Mouse (Mus musculus): ENCODE results near the gene Supt16.
A peak's percentile ranks its signal among the peaks of the same experiment; 100 is the strongest.

Supt16 gene

DNA sequence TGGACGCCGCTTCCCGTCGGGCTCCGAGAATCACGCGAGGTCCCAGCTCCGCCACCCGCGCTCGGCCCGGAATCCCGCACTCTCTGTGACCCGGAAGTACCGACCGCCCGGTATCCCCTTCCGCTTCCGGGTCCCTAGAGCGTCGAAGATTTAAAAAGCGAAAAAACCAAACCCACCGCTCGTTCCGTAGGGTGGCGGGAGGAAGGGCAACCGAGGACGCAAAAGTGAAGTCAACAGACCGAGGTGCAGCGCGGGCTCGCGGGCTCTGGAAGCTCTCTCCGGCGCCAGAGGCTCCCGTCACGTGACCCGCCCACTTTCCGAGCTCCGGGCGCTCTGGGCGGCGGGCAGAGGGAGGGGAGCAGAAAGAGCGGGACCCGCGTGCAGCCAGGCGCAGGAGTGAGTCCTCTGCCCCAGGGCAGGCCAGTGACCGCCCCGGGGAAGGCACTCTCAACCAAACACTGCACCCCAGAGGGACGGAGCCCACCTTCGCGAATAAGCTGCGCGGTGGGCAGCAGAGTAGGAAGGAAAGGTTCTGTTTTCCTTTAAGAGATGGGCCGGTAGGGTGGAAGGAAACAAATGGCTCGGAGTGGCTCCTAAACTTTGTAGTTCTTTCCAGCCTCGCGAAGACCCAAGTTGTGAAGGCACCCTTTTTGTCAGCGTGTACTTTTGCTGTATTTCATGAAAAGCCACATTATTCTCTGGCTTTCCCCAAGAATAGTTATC, at the start of gene Supt16:
TSS of gene Supt16 (minus strand) at position 261 of the 723 bp plus-strand sequence.
- DNase-seq (ENCODE audit: low read depth, low spot score) = peak; percentile 87

DNA sequence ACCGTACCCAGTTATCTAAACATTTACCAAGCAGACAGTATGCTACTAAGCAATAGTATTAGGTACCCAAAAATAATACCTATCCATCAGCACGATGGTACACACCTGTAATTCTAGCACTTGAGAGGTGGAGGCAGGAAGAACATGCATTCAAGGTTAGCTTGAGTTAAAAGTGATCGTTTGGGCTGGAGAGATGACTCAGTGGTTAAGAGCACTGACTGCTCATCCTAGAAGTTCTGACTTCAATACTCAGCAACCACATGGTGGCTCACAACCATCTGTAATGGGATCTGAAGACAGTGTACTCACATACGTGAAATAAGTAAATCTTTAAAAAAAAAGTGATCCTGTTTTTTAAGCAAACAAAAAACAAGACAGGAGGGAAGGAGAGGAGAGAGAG, 48.9 kb upstream of the Supt16 start:
- no peak for DNase-seq (ENCODE audit: low read depth, low spot score)

DNA sequence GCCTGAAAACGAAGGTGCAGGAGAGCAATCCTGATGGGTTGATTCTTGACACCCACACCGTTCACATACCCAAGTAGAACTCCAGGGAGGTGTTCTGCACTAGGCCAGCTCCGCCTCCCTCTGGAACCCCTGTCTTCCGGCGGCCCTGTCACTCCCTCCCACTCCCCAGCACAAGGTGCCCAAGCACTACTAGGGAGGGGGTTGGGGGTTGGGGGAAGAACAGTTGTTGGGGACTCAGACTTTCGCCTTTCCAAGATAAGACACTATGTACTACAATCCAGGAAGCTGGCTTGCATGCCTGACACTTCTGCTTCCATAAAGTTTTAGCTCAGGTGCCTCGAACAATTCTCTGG, 47.5 kb upstream of the Supt16 start:
- DNase-seq (ENCODE audit: low read depth, low spot score) = no peak

- DNase-seq (ENCODE audit: low read depth, low spot score) = peak; percentile 98
Measured at GRCm38 (mm10) chr14:52244041-52244689, 46.9 kb upstream of the Supt16 start.

DNA sequence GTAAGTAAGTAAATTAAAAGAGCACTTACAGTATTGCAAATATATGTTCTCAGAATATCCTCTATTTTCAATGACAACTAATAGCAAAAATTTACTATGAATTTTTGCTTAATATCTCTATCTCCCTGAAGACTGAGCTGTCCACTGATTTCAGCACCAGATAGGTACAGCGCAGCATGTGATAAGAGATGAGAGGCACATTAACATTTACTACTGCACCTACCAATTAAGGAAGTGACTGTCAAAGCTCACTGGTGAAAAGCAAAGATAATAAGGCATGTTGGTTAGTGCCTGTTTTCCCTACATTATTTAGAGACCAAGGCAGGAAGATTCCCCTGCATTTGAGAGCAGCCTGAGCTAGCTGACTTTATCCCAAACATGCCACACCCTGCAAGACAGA, 39.0 kb upstream of the Supt16 start:
- DNase-seq (ENCODE audit: low read depth, low spot score) = no peak

DNA sequence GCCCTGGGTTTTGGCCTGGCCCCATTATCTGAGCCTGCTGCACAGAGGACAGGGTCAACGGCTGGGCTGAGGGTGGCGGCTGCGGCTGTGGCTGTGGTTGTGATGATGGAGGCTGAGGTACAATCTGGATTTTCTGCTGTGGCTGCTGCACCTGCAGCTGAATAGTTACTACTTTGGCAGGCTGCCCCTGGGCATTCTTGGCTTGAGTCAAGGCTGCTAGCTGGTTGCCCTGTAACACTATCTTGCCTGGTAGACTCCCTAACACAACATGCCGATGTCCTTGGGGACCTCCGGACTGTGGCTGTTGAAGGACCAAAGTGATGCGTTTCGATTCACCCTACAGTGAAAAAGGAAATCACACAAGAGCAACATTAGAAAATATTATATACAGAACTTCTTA, 37.9 kb upstream of the Supt16 start:
- no peak for DNase-seq (ENCODE audit: low read depth, low spot score)

DNA sequence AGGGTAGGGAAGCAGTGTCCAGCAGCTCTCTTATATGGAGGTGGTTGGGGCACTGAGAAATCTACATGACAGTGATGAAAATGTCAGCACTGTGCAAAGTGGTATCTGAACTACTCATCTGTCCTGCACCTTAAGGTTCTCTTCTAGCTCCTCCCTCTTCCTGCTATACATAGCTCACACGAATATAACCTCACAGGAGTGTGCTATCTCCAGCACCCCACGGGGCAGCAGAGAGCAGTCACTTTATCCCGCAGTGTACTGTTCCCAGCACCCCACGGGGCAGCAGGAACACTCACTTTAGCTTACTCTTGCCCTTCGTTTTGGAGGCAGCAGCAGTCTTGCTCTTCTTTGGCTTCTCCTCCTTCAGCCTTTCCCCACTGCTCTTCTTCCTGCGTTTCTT, 35.0 kb upstream of the Supt16 start:
- DNase-seq (ENCODE audit: low read depth, low spot score) = no peak

DNA sequence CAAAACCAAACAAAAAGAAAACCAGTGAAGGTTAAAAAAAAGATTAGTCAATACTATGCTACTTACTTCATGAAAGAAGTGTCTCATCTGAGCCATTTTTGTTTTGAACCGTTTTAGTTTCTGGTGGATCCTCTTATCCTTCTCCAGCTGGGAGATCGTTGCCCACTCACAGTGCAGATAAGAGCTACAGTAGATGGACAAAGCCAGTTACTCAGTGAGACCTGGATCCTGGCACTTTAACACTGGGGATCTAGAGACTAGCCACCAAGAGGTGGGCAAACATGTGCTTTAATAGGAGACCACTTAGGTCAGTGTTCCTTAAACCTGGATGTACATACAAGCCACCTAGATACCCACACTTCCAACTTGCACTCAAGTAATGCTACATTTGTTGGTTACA, 28.8 kb upstream of the Supt16 start:
- no peak for DNase-seq (ENCODE audit: low read depth, low spot score)

- no peak for DNase-seq (ENCODE audit: low read depth, low spot score)
Measured at GRCm38 (mm10) chr14:52217261-52217660, 20.0 kb upstream of the Supt16 start.

GRCm38 (mm10) chr14:52199412-52199811, 2.2 kb upstream of the Supt16 start:
- no peak for DNase-seq (ENCODE audit: low read depth, low spot score)

- DNase-seq (ENCODE audit: low read depth, low spot score) = peak; percentile 8
Measured at GRCm38 (mm10) chr14:52198141-52198540, 925 bp upstream of the Supt16 start.

DNA sequence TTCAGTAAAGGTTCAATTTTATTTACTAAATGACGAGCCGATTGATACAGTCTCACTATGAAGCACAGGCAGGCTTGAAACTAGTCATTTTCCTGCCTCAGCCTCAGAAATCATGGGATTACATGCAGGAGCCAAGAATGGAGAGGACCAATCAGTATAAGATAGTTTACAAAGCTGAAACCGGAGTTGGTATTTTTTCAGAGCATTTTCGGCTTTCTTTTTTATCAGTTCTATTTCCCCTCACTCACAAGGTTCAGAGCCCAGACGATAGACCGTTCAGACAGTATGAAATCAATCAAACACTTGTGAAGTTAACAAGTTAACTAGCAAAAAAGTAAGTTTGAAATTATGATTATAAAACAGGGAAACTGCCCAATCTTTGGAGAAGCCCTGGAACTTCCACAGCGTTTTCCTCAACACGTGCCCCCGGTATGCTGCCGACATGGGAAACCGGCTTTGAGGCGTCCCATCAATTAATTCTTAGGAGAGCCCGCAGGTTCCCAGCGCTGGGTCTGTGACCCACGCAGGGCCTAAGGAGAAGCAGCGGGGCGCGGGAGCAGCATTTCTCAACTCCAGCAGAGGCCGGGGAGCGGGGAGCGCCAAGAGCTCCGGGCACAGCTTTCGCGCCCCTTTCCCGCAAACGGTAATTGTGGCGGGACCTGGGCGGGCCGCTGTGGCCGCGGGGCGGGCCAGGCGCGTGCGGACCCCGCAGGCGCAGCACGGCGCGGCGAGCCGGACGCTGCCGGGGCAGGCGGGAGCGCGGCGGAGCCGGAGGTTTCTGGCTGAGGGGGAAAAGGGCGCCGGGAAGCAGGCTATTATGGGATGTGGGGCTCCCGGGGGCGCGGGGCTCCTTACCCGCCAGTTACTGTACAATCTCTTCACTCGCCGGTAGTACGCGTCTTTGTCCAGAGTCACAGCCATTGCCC, 723 bp downstream of the Supt16 start:
- DNase-seq (ENCODE audit: low read depth, low spot score) = peak; percentile 3

GRCm38 (mm10) chr14:52195691-52196090, 1.5 kb downstream of the Supt16 start:
- peak; percentile 78 for DNase-seq (ENCODE audit: low read depth, low spot score)

- peak; percentile 66 for DNase-seq (ENCODE audit: low read depth, low spot score)
Measured at GRCm38 (mm10) chr14:52190740-52191359, 6.4 kb downstream of the Supt16 start.

DNA sequence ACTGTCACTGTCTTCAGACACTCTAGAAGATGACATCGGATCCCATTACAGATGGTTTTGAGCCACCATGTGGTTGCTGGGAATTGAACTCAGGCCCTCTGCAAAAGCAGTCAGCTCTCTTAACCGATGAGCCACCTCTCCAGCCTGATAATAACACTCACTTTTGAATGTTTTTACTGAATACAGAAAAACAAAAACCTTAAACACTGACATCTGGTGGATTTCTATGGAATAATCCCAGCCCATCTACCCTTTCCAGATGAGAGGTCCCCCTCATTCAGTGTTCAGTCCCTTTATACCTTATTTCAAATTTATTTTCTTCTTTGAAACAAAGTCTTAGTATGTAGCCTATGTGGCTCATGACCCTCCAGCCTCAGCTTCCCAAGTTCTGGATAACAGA, 7.7 kb downstream of the Supt16 start:
- DNase-seq (ENCODE audit: low read depth, low spot score) = no peak

DNA sequence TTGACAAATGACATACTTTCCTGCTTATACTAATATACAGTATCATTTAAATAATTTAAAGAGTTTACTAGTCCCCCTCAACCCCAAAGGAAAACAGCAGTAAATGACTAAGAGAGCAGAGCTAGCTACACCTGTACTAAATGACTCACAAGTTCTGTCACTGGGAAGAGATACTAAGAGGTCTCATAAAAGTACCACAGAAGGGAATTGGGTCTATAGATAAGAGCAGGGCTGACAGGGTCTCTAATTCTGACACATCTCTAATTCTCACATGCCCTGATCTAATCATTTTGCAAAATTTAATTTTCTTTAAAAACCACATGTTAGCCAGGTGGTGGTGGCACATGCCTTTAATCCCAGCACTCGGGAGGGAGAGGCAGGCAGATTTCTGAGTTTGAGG, 8.4 kb downstream of the Supt16 start:
- DNase-seq (ENCODE audit: low read depth, low spot score) = no peak

- peak; percentile 24 for DNase-seq (ENCODE audit: low read depth, low spot score)
Measured at GRCm38 (mm10) chr14:52166571-52166970, 30.6 kb downstream of the Supt16 start.

DNA sequence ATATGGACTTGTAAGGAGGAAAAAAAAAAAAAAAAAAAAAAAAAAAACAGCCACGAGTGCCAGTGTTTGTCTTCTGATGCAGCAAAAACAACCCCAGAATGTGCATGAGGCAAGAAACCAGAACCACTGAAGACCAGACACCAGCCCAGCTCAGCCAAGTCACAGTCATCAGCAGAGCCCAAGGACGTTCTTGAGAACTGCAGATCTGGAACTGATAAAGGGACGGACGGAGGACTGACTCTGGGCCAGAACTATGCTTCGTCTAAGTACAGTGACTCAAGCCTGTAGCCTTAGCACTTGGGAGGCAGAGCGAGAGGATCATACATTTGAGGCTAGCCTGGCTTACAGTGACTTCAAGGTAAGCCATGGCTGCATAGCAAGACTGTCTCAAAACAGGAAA, 36.3 kb downstream of the Supt16 start:
- no peak for DNase-seq (ENCODE audit: low read depth, low spot score)

DNA sequence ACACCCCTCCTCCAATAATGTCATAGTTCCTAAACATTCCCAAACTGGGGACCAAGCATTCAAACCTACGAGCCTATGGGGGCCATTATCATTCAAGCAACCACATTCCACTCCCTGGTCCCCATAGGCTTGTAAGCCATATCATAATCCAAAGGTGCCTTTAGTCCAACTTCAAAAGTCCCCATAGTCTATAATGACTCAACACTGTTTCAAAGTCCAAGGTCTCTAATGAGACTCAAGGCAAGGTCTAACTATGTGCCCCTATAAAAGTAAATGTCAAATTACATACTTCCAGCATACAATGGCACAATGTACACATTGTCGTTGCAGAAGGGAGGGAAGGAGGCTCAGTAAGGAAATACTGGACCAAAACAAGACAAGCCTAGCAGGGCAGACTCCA, 42.2 kb downstream of the Supt16 start:
- DNase-seq (ENCODE audit: low read depth, low spot score) = no peak

DNA sequence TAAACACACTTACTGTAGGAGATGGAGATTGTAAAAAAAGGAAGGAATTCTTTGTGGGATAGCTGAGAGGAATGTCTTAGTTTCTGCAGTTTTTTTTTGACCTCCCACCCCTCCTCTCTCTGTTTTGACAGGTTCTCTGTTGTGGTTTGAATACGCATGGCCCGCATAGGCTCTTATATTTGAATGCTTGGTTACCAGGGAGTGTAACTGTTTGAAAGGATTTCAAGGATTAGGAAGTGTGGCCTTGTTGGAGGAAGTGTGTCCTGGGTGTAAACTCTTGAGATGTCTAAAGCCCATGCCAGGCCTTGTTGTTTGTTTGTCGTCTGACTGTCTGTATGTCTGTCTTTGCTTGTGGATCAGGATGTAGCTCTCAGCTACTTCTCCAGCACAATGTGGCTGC, 44.6 kb downstream of the Supt16 start:
- DNase-seq (ENCODE audit: low read depth, low spot score) = no peak

DNA sequence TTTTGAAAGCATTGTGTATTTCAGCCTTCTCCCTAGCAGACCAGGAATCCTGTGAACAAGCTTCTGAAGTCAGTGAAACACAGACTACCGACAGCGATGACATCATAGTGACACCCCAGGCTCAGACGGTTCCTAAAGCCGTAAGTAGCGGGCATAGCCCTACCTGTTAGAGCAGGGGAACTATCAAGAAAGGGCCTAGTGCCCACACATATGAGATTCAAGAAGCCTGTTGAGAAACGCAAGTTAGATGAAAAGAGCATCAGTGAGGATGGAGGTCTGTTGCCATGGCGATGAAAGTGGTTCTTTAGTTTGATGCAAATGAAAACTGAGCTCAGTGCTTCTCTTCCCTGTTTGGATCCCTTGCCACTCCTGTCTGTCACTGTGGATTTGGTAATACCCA, 45.0 kb downstream of the Supt16 start:
- DNase-seq (ENCODE audit: low read depth, low spot score) = no peak

DNA sequence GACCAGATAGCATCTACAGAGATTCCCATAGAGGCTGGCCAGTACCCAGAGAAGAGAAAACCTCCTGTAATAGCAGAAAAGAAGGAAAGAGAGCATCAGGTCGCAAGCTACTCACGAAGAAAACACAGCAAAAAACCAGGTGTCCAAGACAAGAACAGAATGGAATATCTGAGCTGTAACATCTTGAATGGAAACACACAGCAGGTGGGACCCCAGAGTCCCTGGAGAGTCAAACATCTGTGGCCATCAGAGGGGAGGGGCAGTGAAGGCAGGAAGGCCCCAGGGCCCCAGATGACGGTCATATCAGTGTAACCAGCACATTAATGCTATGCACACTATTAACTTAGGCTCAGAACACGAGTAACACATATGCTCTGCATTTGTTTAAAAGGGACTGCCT, 47.3 kb downstream of the Supt16 start:
- no peak for DNase-seq (ENCODE audit: low read depth, low spot score)

All from CD4-positive helper T cell, adult 2 months (primary cell).